Mouse (Mus musculus) duodenum, adult 2 months (tissue): ENCODE results near the gene Nxph4. TPM values are rescaled to one million over a fixed set of nuclear protein-coding genes. Genes with fewer than 3 reads are reported as not detected.

Experiments used
- polyA plus RNA-seq: library from polyadenylated mRNA; depleted of rRNA; stranded (reverse); fragments of >200 nt; gene quantifications from 2 replicates; pipeline ENCODE4 v1.2.3, GENCODE M21; 2012; ENCODE audit warnings: low replicate concordance; rRNA removed

The Nxph4 gene
- polyA plus RNA-seq: 0.15 TPM in 2 replicates

GRCm38 (mm10) chr10:127534036-127534928 lies at the start of gene Nxph4:
Gene Nxph4 (minus strand): TSS chr10:127534559.

GRCm38 (mm10) chr10:127522088-127522581 lies 12.2 kb downstream of the Nxph4 start, which contains the start of gene Shmt2:
Gene Shmt2 (minus strand): TSS chr10:127522444.

GRCm38 (mm10) chr10:127514764-127515163 lies 19.6 kb downstream of the Nxph4 start, which contains the start of gene Ndufa4l2:
Gene Ndufa4l2 (plus strand): TSS chr10:127514967.

GRCm38 (mm10) chr10:127500894-127501893 lies 33.2 kb downstream of the Nxph4 start, which contains the start of gene Stac3:
Gene Stac3 (plus strand): TSS chr10:127501686.

Other genes with a start within 250 kb of the Nxph4 start
- gene Mbd6, start 245.5 kb downstream of the Nxph4 start, polyA plus RNA-seq: 74.0 and 74.1 TPM in 2 replicates
- gene Mars, start 222.8 kb downstream of the Nxph4 start, polyA plus RNA-seq: 20.5 and 36.1 TPM in 2 replicates
- 5.5 and 13.7 TPM in 2 replicates for gene Arhgap9, start 212.6 kb downstream of the Nxph4 start, polyA plus RNA-seq
- 8.0 and 8.8 TPM in 2 replicates for gene Gli1, start 192.6 kb downstream of the Nxph4 start, polyA plus RNA-seq
- not detected in 2 replicates for gene Inhbe, start 180.1 kb downstream of the Nxph4 start, polyA plus RNA-seq
- 0.07 and 0.16 TPM in 2 replicates for gene Inhbc, start 164.1 kb downstream of the Nxph4 start, polyA plus RNA-seq
- 96.4 and 136 TPM in 2 replicates for gene R3hdm2, start 154.2 kb downstream of the Nxph4 start, polyA plus RNA-seq
- gene Stac3, start 32.9 kb downstream of the Nxph4 start, polyA plus RNA-seq: 0.39 TPM in 1 of 2 replicates, not detected in the other
- gene Ndufa4l2, start 19.6 kb downstream of the Nxph4 start, polyA plus RNA-seq: 7.5 and 9.9 TPM in 2 replicates
- 48.3 and 61.7 TPM in 2 replicates for gene Shmt2, start 12.1 kb downstream of the Nxph4 start, polyA plus RNA-seq
- gene Lrp1, start 86.6 kb upstream of the Nxph4 start, polyA plus RNA-seq: 134 and 192 TPM in 2 replicates
- gene Stat6, start 108.4 kb upstream of the Nxph4 start, polyA plus RNA-seq: 52.2 and 71.9 TPM in 2 replicates
- 1.3 and 1.6 TPM in 2 replicates for gene Nemp1, start 132.3 kb upstream of the Nxph4 start, polyA plus RNA-seq
- gene Nab2, start 134.0 kb upstream of the Nxph4 start, polyA plus RNA-seq: 25.5 and 39.5 TPM in 2 replicates
- gene Myo1a, start 170.6 kb upstream of the Nxph4 start, polyA plus RNA-seq: 179 and 405 TPM in 2 replicates
- gene Tac2, start 189.9 kb upstream of the Nxph4 start, polyA plus RNA-seq: 0.32 TPM in 1 of 2 replicates, not detected in the other
- 3.1 and 4.5 TPM in 2 replicates for gene Zbtb39, start 205.0 kb upstream of the Nxph4 start, polyA plus RNA-seq
- gene Gpr182, start 217.2 kb upstream of the Nxph4 start, polyA plus RNA-seq: 1.1 and 2.3 TPM in 2 replicates
- 0.06 TPM in 1 of 2 replicates, not detected in the other for gene Rdh1, start 225.2 kb upstream of the Nxph4 start, polyA plus RNA-seq
- not detected in 2 replicates for gene Rdh16f1, start 225.2 kb upstream of the Nxph4 start, polyA plus RNA-seq
- 3.4 and 31.0 TPM in 2 replicates for gene Rdh9, start 241.8 kb upstream of the Nxph4 start, polyA plus RNA-seq